Mouse (Mus musculus) urinary bladder, postnatal 10 days (tissue): Measurements from ENCODE around the gene Lrfn5.

Experiments used
- DNase-seq: peaks from one replicate; pipeline ENCODE4 v3.0.0; 2022; ENCODE audit warnings: low spot score

Lrfn5 gene

DNA sequence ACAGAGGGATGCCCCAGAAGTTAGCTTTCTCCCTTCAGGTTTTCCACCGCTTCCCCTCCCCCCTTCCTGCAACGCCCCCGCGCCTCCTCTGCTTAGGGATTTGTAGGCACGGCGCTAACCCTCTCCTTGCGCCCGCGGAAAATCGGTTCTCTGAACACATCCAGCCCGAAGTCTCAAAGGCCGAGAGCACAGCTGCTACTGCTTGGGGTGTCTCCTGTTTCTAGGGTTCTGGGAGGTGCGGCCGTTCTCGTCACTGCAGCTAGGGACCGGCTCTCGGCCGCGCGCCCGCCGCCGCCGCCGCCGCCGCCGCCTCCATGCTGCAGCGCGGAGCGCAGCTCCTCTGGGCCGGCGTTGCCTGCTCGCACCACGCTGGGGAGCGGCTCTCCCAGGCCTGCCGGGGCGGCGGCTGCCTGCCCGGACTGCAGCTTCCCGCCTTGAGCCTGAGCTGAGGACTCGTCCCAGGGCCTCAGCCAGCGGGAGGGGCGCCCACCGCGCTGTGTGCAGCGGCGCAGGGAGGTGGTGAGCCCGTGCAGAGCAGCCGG is at the start of gene Lrfn5:
Gene Lrfn5, plus strand, starts transcription at position 322 of the 542 bp plus-strand sequence.
- no peak for DNase-seq

DNA sequence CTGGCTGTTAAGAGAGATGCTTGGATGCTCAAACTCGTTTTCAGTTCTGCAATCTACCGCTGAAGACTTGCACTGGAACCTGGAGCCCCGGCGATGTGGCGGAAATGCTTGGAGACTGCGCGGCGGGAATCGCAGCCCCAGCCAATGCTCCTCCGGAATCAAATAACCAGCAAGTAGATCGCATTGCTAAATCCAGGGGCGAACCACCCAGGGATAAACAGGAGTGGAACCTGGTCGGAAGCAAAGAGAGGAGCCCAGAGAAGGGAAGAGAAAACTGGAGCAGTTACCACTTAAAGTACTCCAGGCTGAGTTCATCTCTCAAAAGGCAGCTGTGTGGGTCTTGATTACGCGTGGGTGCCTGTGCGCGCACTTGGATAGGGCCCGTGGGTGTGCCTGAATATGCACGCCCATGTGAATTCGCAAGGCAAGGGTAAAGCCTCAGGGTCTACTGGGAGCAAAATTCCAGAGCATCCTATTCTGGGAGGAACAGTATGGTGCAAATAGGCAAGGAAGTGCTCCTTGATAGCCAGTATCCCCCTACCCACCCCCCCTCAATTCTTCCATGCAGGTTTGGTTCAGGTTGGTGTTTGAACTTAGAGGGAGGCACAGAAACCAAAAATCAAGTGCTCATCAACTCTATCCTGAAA is 1.3 kb upstream of the Lrfn5 start:
- DNase-seq: no peak

DNA sequence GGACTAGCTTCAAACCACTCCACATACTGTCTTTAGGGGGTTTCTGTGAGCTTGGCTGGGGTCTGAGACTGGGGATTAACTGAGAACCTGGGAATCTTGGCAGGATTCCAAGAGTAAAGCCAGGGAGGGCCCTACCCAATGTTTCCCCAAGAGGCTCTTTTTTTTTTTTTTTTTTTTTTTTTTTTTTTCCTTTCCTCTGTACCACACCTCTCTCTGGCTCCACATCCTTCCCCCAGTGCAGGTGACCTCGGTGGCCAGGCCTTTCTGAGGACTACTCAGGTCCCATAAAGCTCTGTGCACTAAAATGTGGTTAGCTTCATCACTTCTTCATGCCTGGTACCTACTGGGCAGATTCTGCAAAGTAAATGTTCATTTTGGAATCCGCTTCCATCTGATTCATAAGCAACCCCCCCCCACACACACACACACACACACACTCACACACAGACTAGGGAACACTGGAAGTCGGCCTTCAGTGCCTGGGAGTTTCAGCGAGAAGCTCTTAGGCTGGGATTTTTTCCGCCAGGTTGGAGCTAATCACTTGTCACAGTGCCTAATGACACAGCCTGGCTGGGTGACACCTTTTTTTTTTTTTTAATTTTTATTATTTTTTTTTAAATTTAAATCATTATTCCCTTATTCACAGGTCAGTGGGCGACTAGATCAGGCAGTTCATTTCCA is 662 bp upstream of the Lrfn5 start:
- no peak for DNase-seq

DNA sequence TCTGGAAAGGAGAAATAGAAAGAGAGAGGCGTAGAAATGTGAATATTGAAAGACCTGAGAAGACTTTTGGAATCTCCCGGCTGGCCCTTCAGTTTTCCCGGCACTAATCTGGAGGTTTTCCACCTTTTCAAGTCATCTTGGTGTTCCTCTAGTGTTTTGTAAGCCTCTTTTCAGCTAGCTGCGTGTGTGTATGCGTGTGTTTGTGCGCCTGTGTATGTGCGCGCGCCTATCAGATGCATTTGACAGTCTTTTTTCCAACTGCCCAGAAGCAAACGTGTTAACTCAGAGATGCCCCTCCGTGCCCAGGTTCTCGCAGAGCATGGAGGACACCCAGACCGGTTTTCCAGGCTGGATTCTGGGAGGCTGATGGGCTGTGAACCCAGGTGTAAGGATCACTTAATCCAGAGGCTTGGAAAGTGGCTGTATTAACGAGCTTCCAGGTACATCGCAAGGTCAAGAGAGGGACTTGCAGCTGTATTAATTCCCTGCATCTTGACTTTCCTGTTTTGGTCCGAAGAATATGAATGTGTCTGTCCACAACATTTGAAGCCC is 757 bp downstream of the Lrfn5 start:
- no peak for DNase-seq

DNA sequence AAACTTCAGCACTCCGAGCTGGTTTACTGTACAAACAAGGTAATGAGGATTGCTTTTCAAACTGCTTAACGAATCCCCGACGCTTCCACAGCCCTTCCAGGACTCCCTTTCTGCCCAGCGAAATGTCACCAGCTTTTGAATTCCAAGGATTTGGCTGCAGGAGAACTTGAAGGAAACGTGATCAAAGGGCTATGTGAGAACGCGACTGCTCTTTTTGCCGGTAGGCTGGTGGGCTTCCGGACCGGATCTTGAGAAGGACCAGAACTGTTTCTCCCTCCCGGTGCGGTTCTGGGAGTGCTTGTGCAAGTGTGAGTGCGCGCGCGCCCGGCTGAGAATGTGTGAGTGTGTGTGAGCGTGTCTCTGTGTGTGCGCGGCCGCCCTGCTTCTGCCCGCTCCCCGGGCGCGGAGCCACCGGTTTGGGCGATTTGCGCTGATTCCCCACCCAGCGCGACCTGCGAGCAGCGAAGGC is 1.3 kb downstream of the Lrfn5 start:
- DNase-seq: no peak

- no peak for DNase-seq
Observed at GRCm38 (mm10) chr12:61526199-61526598, 3.2 kb downstream of the Lrfn5 start.

GRCm38 (mm10) chr12:61579949-61580348 is 57.0 kb downstream of the Lrfn5 start:
- no peak for DNase-seq

- DNase-seq: no peak
Observed at GRCm38 (mm10) chr12:61600305-61600704, 77.4 kb downstream of the Lrfn5 start.

GRCm38 (mm10) chr12:61607871-61608270 is 84.9 kb downstream of the Lrfn5 start:
- DNase-seq: no peak

DNA sequence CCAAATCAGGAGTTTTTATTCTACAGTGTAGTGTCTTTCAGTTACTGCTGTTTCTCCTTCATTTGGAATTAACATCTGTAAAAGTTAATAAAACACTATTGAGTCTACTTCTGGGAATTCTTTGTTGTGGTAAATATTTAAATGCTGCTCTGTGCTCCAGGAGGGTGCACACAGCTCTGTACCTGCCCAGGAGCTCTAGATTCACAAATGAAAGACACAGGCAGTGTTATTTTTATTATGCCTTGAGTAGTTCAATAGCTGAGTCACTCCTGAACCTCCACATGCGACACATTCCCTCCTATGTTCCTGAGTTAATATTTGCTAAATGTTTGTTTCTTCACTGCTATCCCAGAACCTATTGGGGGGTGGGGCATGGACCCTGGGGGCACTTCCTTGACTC is 87.1 kb downstream of the Lrfn5 start:
- DNase-seq: no peak

DNA sequence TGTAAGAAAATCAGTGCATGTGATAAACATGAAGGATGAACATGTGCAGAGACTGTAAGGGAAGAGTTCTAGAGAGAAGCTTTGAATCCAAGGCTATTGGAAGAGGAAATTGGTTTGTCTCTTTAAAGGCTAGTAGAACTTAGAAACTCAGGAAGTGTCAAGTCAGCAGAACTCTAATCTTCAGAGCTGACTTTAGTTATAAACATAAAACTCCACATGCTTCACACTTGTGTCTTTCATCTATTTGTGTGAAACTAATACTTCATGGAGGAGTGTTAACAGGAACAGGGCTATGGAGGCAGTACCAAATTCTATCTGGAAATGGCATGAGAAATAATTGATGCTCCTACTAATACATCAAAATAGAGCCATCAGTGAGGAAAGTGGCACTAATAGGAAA is 101.6 kb downstream of the Lrfn5 start:
- DNase-seq: no peak

DNA sequence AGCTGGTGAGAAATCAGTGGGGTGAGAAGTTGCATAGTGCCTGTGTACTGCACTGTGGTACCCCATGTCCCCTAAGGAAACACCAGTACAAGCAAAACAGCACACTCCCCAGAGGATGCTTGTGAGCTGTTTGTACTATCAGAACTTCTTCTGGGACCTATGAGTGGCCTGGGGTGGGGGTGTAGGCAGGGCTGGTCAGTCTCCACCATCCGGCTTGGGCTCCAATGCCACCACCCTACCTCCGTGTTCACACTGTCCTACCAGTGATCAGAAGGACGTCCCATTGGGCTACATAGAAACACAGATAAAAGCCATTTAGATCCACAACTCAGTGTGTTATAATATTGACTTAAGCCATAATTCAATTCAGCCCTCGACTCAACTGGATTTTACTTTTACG is 131.4 kb downstream of the Lrfn5 start:
- DNase-seq: no peak

DNA sequence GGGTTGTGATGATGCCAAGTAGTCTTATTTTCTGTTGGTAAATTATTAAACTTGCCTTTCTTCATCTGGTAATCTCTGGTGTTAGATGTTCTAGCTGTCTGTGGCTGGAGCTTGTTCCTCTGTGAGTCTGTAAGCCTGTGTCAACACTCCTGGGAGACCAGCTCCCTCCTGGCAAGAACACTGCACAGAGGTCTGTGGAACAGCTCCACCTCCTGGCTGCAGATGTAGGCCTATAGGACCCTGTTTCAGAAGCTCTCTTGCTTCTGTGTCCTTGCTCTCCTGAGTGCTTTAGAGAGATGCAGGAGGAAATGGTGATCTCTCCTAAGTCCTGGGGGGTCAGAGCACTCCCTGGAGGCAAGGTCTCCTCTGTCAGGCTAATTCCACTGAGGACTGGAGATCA is 200.2 kb downstream of the Lrfn5 start:
- DNase-seq: no peak

DNA sequence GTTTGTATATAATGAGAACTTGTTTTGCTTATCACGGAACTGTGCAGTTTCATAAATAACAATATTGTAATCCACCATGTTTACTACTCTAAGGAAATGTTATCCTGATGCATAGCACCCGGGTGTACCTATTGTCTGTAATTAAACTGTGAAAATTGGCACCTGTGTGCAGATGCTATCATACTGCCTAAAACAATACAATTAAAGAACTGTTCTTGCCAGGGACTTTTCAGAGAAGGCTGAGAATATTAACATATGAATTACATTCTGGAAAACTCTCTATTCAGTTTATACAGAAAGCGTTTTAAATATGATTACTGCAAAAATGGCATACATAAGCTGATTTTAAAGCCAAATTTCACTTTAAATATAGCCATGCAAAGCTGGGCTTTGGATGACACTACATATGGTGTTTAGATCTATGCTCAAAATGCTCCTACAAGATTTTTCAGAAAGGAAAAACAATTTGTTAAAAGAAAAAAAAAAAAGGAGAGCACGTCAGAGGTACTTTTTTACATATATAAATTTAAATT is 284.2 kb downstream of the Lrfn5 start:
- DNase-seq: no peak

- DNase-seq: no peak
Observed at GRCm38 (mm10) chr12:61823601-61824000, 300.7 kb downstream of the Lrfn5 start.

DNA sequence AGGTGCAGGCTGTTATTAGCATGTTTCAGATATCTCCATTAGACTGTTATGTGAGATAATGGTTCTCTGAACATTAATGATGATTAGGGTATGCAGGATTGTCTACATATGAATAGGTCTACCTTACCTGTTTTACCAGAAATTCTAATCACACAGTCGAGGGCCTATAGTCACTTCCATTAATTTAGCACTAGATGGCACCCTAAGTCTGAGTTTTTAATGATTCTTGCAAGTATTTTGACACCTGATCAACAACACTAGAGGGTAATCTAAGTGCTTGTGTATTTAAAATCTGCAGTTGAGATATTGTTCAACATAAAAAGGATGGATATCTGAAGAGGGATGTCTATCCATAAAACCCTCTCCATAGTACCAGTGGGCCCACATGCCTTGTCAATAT is 303.4 kb downstream of the Lrfn5 start:
- DNase-seq: no peak

DNA sequence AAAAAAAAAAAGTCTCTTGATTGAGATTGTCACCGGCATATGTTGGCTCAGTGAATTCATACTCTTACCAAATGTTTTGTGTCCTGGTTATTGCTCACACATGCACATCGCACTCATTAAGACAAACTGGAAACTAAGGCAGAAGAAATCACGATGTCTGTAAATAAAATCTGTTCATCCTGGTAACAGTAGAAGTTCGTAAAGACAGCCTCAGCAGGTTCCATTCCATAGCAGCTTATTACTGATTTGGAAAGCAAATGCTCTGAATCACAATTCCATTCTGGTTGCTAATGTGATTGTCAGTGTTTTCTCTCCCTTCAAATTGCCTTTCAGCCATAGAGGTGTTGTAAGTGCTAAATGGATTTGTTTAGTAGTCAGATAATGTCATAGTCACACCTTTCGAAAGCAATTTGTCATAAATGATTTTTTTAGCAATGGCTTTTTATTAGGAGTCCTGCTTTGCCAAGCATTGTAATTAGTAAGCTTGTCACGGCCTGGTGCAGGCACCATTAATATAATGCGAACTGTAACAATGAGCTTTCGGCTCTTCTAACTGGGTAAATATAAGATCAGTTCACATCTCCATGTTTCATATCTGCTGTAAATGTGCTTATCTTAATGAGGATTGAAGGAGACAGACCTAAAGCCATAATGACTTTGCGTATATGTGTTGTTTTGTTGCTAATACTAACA is 319.8 kb downstream of the Lrfn5 start:
- DNase-seq: no peak

GRCm38 (mm10) chr12:61854183-61854582 is 331.2 kb downstream of the Lrfn5 start:
- DNase-seq: no peak
